Mouse (Mus musculus): ENCODE data around the gene Rbm19.

GRCm38 (mm10) chr5:120124881-120125690 is 8.8 kb downstream of the Rbm19 start:
- TF ChIP-seq POLR2A (IDR thresholded peaks at IDR 0.05; ENCODE audit: borderline replicate concordance, control insufficient read depth, low read depth, low read length) (no peak), CTCF (IDR thresholded peaks at IDR 0.05; ENCODE audit: control insufficient read depth, insufficient read depth, low read length) (no peak)

Data from bone marrow, adult 2 months (tissue).